Mouse (Mus musculus) gastrocnemius, postnatal 4 days (tissue): ENCODE measurements around the gene Csgalnact2. TPM values are rescaled to one million over a fixed set of nuclear protein-coding genes. Genes with fewer than 3 reads are reported as not detected.

Experiments
- DNase-seq, 2 experiments: peaks; one replicate each; pipeline ENCODE4 v3.0.0; 2021 to 2022; ENCODE audit warnings: low spot score in 2 of 2, mixed read lengths in 2 of 2
- total RNA-seq, 2 experiments: library from RNA; stranded (reverse); gene quantifications; 2 replicates each; pipeline ENCODE4 v1.2.3; 2021

Csgalnact2 gene
- total RNA-seq, 2 experiments from 2014 or later, result 19.4 to 22.8 TPM

GRCm38 (mm10) chr6:118140961-118141360, 2.0 kb upstream of the Csgalnact2 start:
- DNase-seq, result no peak

GRCm38 (mm10) chr6:118137148-118137547, 1.8 kb downstream of the Csgalnact2 start:
- DNase-seq, result no peak

- no peak for DNase-seq
Observed at GRCm38 (mm10) chr6:118134461-118134860, 4.5 kb downstream of the Csgalnact2 start.

GRCm38 (mm10) chr6:118130022-118130421, 8.9 kb downstream of the Csgalnact2 start:
- DNase-seq, result no peak

GRCm38 (mm10) chr6:118127827-118128487, 11.0 kb downstream of the Csgalnact2 start:
- no peak for DNase-seq

- no peak for DNase-seq
Observed at GRCm38 (mm10) chr6:118127198-118127597, 11.7 kb downstream of the Csgalnact2 start.

GRCm38 (mm10) chr6:118126577-118126976, 12.4 kb downstream of the Csgalnact2 start:
- no peak for DNase-seq

GRCm38 (mm10) chr6:118122767-118123166, 16.2 kb downstream of the Csgalnact2 start:
- DNase-seq, result no peak

- DNase-seq, result no peak
Observed at GRCm38 (mm10) chr6:118111810-118112209, 27.1 kb downstream of the Csgalnact2 start.

- no peak for DNase-seq
Observed at GRCm38 (mm10) chr6:118099311-118099802, 39.6 kb downstream of the Csgalnact2 start.

- DNase-seq, result no peak
Observed at GRCm38 (mm10) chr6:118097765-118098365, 41.1 kb downstream of the Csgalnact2 start.

- peak in 1 of 2 experiments; percentile 5 for DNase-seq
Observed at GRCm38 (mm10) chr6:118090827-118091226, 48.1 kb downstream of the Csgalnact2 start.

GRCm38 (mm10) chr6:118088750-118089440, 50.0 kb downstream of the Csgalnact2 start:
- peak in 1 of 2 experiments; percentile 7 for DNase-seq

GRCm38 (mm10) chr6:118087955-118088354, 51.0 kb downstream of the Csgalnact2 start:
- no peak for DNase-seq

GRCm38 (mm10) chr6:118084596-118084995, 54.3 kb downstream of the Csgalnact2 start:
- no peak for DNase-seq

GRCm38 (mm10) chr6:118083608-118084007, 55.3 kb downstream of the Csgalnact2 start:
- DNase-seq, result peak in 1 of 2 experiments; percentile 3

GRCm38 (mm10) chr6:118082384-118082783, 56.6 kb downstream of the Csgalnact2 start:
- DNase-seq, result peak in 1 of 2 experiments; percentile 7

GRCm38 (mm10) chr6:118080711-118081110, 58.2 kb downstream of the Csgalnact2 start:
- peak in 1 of 2 experiments; percentile 2 for DNase-seq

- peak in 1 of 2 experiments; percentile 4 for DNase-seq
Observed at GRCm38 (mm10) chr6:118079762-118080465, 59.0 kb downstream of the Csgalnact2 start.

- no peak for DNase-seq
Observed at GRCm38 (mm10) chr6:118079292-118079691, 59.6 kb downstream of the Csgalnact2 start.

GRCm38 (mm10) chr6:118078751-118079150, 60.2 kb downstream of the Csgalnact2 start:
- DNase-seq, result peak in 1 of 2 experiments; percentile 7
